Mouse (Mus musculus): Measurements from ENCODE around the gene Ttc7b. TPM values are rescaled to one million over a fixed set of nuclear protein-coding genes. Genes with fewer than 3 reads are reported as not detected.
A peak's percentile ranks its signal among the peaks of the same experiment; 100 is the strongest.

Gene Ttc7b
- total RNA-seq (2021), result 100 to 1,000 TPM; 224 to 230 TPM

- peak in 1 of 2 experiments; percentile 65 for DNase-seq (ENCODE audit: low spot score in 2 of 2)
- intact Hi-C loops (cut with DNase I), result loop anchor here (5.0 kb wide), 1 partner anchor 318 kb away; no protein-coding TSS in a partner anchor
Observed at GRCm38 (mm10) chr12:100520794-100521186, at the start of gene Ttc7b. TSS of gene Ttc7b (minus strand) at chr12:100520826.

DNA sequence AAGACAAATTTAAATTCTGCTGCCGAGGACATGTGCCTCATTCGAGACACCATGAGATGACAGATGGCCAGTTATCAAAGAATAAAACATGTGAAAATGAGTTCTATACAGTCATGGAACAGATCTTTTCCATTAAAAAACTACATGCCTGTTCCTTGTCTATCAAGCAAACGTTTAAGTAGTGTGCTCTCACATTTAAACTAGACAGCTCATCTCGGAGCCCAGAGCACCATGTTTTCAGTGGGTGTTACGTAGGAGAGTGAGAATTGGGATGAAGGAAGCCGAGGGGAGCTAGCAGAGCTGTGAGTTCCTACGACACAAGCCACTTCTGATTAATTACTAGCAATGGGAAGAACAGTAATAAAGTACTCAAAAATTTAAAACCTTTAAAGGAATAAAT lies 48.2 kb upstream of the Ttc7b start:
- intact Hi-C loops (cut with DNase I), result loop anchor here (2.0 to 5.0 kb wide), 3 partner anchors 40 to 216 kb away; no protein-coding TSS in a partner anchor
- DNase-seq (ENCODE audit: low spot score in 2 of 2), result peak; percentile 60 to 94

DNA sequence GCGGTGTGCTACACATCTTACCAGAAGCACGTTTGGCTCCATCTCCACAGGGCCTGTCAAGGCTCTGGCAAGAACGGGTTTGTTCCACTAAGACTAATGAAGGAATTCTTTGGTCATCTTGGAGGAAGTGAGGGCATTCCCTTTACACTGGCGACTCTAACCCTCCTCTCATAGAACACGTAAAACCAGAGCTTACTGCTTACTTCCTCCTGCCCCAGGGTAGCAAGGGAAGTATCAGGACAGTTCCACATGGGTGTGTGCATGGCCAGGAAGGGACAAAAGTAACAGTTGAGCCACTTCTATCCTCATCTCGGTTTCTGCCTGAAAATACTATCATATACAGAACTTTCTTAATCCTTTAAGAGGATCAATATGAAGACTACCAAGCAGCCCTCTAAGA lies 47.5 kb upstream of the Ttc7b start:
- intact Hi-C loops (cut with DNase I), result loop anchor here (2.0 to 5.0 kb wide), 3 partner anchors 39 to 215 kb away; no protein-coding TSS in a partner anchor
- DNase-seq (ENCODE audit: low spot score in 2 of 2), result no peak

GRCm38 (mm10) chr12:100567627-100568026 lies 47.0 kb upstream of the Ttc7b start:
- peak in 1 of 2 experiments; percentile 59 for DNase-seq (ENCODE audit: low spot score in 2 of 2)
- intact Hi-C loops (cut with DNase I), result loop anchor here (2.0 to 5.0 kb wide), 3 partner anchors 39 to 215 kb away; no protein-coding TSS in a partner anchor

GRCm38 (mm10) chr12:100553675-100554074 lies 33.0 kb upstream of the Ttc7b start:
- intact Hi-C loops (cut with DNase I), result no loop called here
- no peak for DNase-seq (ENCODE audit: low spot score in 2 of 2)

- intact Hi-C loops (cut with DNase I), result no loop called here
- DNase-seq (ENCODE audit: low spot score in 2 of 2), result no peak
Observed at GRCm38 (mm10) chr12:100551972-100552371, 31.3 kb upstream of the Ttc7b start.

- no peak for DNase-seq (ENCODE audit: low spot score in 2 of 2)
- intact Hi-C loops (cut with DNase I), result no loop called here
Observed at GRCm38 (mm10) chr12:100544194-100544567, 23.6 kb upstream of the Ttc7b start.

DNA sequence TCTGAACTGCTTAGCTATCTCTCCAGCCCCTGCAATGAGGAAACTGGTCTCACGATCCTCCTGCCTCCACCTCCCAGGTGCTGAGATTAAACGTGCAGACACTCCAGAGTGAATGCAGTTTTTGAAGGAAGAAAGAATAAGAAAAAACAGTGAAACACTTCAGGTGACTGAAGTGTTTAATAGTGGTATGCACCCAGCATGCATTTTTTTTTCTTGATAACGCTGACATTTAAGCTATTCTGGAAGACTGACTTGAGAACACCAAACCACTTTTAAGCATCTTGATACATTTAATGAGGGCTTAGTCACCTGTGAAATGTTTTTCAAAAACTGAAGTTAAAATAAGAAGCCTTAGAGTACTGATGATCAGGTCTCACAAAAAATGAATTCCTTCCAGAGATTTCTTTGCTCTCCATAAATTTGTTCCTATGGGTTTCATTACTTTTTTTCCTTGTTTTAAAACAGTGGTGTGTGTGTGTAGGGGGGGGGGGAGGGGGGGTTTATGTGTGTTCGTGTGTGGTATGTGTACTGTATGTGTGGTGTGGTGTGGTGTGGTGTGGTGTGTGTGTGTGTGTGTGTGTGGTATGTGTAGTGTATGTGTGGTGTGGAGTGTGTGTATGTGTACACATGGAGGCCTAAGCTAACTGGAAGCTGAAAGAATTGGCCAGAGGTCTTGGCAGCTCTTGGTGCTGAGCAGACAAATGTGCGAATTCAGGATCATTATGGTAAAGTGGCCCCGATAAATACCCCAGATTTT lies 23.0 kb upstream of the Ttc7b start:
- intact Hi-C loops (cut with DNase I), result no loop called here
- DNase-seq (ENCODE audit: low spot score in 2 of 2), result no peak

- intact Hi-C loops (cut with DNase I), result no loop called here
- no peak for DNase-seq (ENCODE audit: low spot score in 2 of 2)
Observed at GRCm38 (mm10) chr12:100542494-100542893, 21.9 kb upstream of the Ttc7b start.

- intact Hi-C loops (cut with DNase I), result no loop called here
- DNase-seq (ENCODE audit: low spot score in 2 of 2), result no peak
Observed at GRCm38 (mm10) chr12:100542076-100542475, 21.4 kb upstream of the Ttc7b start.

DNA sequence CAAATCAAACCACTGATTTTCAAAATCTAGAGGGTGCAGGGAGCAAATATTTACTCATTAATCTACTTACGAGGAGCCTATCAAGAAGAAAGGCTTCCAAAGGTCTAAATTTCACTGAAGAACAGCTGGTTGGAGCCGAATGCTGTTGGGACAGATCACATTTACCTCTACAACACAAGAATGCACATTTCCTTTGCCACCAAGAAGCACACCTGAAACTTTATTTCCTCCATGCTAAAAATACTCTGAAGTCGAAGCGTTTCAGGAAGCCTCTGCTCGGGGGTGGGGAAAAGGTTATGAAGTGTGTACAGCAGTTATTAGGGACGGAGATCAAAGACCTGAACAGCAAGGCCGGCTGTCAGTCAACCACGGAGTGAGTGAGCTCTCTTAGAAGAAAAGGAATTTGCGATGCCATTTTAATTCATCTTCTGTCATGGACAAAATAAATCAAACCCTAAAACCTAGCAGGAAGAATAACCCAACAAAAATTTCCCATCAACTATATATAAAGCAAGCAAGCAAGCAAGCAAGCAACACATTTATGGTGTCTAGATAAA lies 18.6 kb upstream of the Ttc7b start:
- intact Hi-C loops (cut with DNase I), result no loop called here
- DNase-seq (ENCODE audit: low spot score in 2 of 2), result no peak

GRCm38 (mm10) chr12:100538445-100539157 lies 18.0 kb upstream of the Ttc7b start:
- intact Hi-C loops (cut with DNase I), result no loop called here
- no peak for DNase-seq (ENCODE audit: low spot score in 2 of 2)

DNA sequence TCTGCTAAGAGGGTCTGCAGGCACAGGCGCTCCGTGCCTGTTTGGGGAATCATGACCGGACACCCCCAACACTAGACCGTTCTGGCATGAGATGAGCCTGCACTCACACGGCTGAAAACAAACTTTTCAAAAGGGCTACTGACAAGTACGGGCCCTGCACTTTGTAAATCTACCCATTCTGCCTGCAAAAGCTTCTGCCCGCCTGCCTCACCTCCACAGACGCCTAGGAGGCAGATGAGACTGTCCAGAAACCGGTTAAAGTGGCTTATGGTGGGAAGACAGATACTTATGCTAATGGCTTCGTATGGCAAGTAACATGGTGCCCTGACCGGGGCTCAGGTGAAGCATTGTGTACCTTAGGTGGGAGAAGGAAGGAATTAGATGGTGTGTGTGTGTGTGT lies 16.5 kb upstream of the Ttc7b start:
- intact Hi-C loops (cut with DNase I), result no loop called here
- no peak for DNase-seq (ENCODE audit: low spot score in 2 of 2)

- DNase-seq (ENCODE audit: low spot score in 2 of 2), result no peak
Observed at GRCm38 (mm10) chr12:100535028-100535427, 14.4 kb upstream of the Ttc7b start.

GRCm38 (mm10) chr12:100534028-100534427 lies 13.4 kb upstream of the Ttc7b start:
- intact Hi-C loops (cut with DNase I), result no loop called here
- DNase-seq (ENCODE audit: low spot score in 2 of 2), result no peak

More at GRCm38 (mm10) chr12:100535028-100535427, 14.4 kb upstream of the Ttc7b start:
- intact Hi-C loops (cut with DNase I), result no loop called here

- intact Hi-C loops (cut with DNase I), result no loop called here
- no peak for DNase-seq (ENCODE audit: low spot score in 2 of 2)
Observed at GRCm38 (mm10) chr12:100533209-100533608, 12.6 kb upstream of the Ttc7b start.

- no peak for DNase-seq (ENCODE audit: low spot score in 2 of 2)
- intact Hi-C loops (cut with DNase I), result no loop called here
Observed at GRCm38 (mm10) chr12:100531740-100532139, 11.1 kb upstream of the Ttc7b start.

GRCm38 (mm10) chr12:100530871-100531270 lies 10.2 kb upstream of the Ttc7b start:
- intact Hi-C loops (cut with DNase I), result no loop called here
- no peak for DNase-seq (ENCODE audit: low spot score in 2 of 2)

DNA sequence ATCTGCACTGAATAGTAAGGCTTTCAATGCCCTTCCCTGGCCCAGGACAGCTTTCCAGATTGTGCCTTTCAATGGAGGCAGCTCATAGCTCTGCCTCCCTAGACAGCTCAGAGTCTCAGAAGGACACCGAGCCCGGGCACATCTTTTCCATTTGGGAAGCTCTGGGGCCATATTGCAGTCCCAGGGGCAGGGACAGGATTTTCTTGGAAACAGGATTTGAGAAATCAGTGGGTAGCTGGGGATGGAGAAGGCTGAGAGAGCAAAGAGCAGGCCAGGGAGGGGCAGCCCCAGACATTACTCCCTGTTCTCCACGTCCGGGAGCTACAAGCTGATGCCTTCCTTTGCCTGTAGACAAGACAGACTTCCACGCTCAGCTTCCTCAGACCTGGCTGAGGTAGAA lies 9.0 kb upstream of the Ttc7b start:
- intact Hi-C loops (cut with DNase I), result loop anchor here (2.0 kb wide), 1 partner anchor 39 kb away; no protein-coding TSS in a partner anchor
- no peak for DNase-seq (ENCODE audit: low spot score in 2 of 2)

- peak in 1 of 2 experiments; percentile 34 for DNase-seq (ENCODE audit: low spot score in 2 of 2)
- intact Hi-C loops (cut with DNase I), result loop anchor here (2.0 kb wide), 1 partner anchor 40 kb away; no protein-coding TSS in a partner anchor
Observed at GRCm38 (mm10) chr12:100529172-100529571, 8.5 kb upstream of the Ttc7b start.

Data from left cerebral cortex, postnatal 25 days (tissue).